Mouse (Mus musculus) cerebellum, adult 2 months (tissue): ENCODE measurements around the gene Pls1. TPM values are rescaled to one million over a fixed set of nuclear protein-coding genes. Genes with fewer than 3 reads are reported as not detected.

Source experiments
- DNase-seq, 2 experiments: peaks; one replicate each; pipeline ENCODE4 v3.0.0; 2021
- H3K27ac ChIP-seq: fragments of 200-500 bp; 2 replicates; pipeline ENCODE4 v1.5.1; 2012; ENCODE audit warnings: low read length, control low read depth, inconsistent platforms; ENCODE audit not compliant: insufficient read depth
- H3K27me3 ChIP-seq: fragments of 200-500 bp; 2 replicates; pipeline ENCODE4 v1.6.1; 2012; ENCODE audit warnings: inconsistent platforms, mild to moderate bottlenecking, low read length, moderate library complexity; ENCODE audit not compliant: control insufficient read depth, insufficient read depth
- H3K4me1 ChIP-seq: fragments of 200-500 bp; 2 replicates; pipeline ENCODE4 v1.6.1; 2011; ENCODE audit warnings: low read length; ENCODE audit not compliant: control insufficient read depth, insufficient read depth
- H3K4me3 ChIP-seq: fragments of 200-500 bp; replicated peaks from 2 replicates; pipeline ENCODE3; 2011; ENCODE audit warnings: mild to moderate bottlenecking, low read depth, low read length, control low read depth; ENCODE audit not compliant: insufficient read depth
- CTCF ChIP-seq: fragments of 200-500 bp; IDR thresholded peaks from 2 replicates; pipeline ENCODE4 v1.5.1; 2011; ENCODE audit warnings: low read depth, mild to moderate bottlenecking, control low read depth, low read length, moderate library complexity, borderline replicate concordance; ENCODE audit not compliant: insufficient read depth
- POLR2A ChIP-seq: fragments of 200-500 bp; IDR thresholded peaks from 2 replicates; pipeline ENCODE4 v1.6.1; 2011; ENCODE audit warnings: low read length, control low read depth, borderline replicate concordance; ENCODE audit not compliant: insufficient read depth
- WGBS: fragments of 180-500 bp; shearing (Covaris S2); methylation state at CpG from one replicate; pipeline ENCODE4 v1.1.7; 2018; 5-methylcytosine and 5-hydroxymethylcytosine counted together
- polyA plus RNA-seq: library from polyadenylated mRNA; depleted of rRNA; stranded (reverse); fragments of >200 nt; gene quantifications from 2 replicates; pipeline ENCODE4 v1.2.3, GENCODE M21; 2012; rRNA removed

The Pls1 gene
- polyA plus RNA-seq, 1 experiment, result 11.5 TPM

DNA sequence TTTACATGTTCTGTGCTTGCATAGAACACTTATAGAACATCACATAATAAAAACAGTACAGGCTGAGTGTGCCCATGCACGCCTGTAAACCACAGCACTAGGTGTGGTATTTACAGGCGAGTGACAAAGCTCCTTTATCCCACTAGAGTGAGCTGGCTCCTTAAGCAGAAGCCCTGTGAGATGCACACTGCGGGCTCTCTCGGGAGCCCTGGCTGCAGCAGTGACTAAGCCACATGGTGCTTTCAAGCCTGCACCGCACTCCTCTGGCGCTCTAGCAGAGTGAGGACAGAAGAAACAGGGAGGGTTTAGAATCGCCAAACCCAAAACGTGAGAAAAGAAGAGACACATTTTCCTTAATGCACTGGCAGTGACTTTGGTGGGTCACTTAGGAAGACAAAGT is 132.5 kb downstream of the Pls1 start:
- Histone ChIP-seq H3K27me3 (no peaks in the 10 kb centered on the region), H3K27ac (no peak overlapping the region), H3K4me1 (no peaks in the 10 kb centered on the region), H3K4me3 (no peak overlapping the region)
- DNase-seq, result no peak
- TF ChIP-seq CTCF (no peak), POLR2A (no peak)
- WGBS, result 23% methylated on average over 8 of the region's 8 CpGs

DNA sequence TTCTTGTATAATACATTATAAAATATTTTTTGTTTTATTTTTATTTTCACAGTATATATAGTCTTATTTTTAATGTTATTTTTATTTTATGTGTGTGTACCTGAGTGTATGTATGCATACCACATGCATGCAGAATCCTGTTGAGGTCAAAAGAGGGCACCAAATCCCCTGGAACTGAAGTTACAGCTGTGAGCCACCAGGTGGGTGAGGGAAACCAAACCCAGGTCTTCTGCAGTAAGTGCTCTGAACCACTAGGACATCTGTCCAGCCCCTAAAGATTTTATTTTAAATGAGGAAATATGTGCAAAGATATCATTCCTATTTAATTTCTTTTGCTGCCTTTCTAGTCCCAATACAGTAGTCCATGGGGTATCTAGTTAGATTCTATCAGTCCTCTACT is 136.2 kb downstream of the Pls1 start:
- Histone ChIP-seq H3K4me3 (no peak overlapping the region), H3K27me3 (no peaks in the 10 kb centered on the region), H3K27ac (no peak overlapping the region), H3K4me1 (no peaks in the 10 kb centered on the region)
- TF ChIP-seq POLR2A (no peak), CTCF (no peak)
- no peak for DNase-seq

DNA sequence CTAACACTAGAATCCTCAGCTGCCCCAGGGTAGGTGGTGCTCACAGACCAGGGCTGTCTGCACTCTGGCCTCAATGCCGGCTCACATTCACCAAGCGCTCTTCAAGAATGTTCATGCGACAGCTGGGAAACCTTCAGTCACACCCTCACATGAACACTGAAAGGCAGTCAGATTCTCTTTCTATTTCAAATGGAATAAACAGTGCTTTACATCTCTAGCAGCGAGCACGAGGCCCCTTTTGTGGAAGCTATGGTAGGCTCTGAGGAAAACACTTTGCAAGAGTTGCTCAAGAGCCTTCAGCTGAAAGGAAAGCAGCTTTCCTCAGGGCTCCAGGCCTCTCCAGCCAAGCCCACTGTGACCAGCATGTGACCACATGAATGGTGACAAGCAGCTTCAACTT is 139.7 kb downstream of the Pls1 start:
- 91% methylated on average over 5 of the region's 5 CpGs for WGBS
- TF ChIP-seq POLR2A (no peak), CTCF (no peak)
- H3K27me3 ChIP-seq, result no peaks in the 10 kb centered on the region

DNA sequence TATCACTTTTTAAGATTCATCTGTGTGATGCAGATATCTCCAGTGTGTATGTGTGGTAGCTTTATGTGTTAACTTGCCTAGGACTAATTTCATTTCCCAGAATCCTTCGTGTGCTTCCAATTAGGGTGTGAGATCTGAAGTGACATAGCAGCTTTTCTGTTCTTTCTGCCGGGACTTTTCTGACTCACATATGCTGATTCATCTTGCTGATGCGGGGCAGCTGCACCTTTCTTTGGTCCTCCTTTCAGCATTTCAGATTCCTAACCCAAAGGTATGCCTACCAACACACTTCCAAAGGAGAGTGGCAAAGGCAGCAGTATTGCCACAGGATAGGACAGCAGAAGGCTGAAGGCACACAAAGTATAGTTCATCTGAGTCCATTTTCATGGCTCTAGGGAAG is 141.0 kb downstream of the Pls1 start:
- no peaks in the 10 kb centered on the region for H3K27me3 ChIP-seq
- no peak overlapping the region for H3K27ac ChIP-seq
- DNase-seq, result no peak
- H3K4me3 ChIP-seq, result no peak overlapping the region
- 87% methylated on average over 3 of the region's 3 CpGs for WGBS
- no peaks in the 10 kb centered on the region for H3K4me1 ChIP-seq
- no peak for TF ChIP-seq CTCF

More for the DNA sequence above, 139.7 kb downstream of the Pls1 start:
- H3K27ac ChIP-seq, result no peak overlapping the region
- no peaks in the 10 kb centered on the region for H3K4me1 ChIP-seq
- H3K4me3 ChIP-seq, result no peak overlapping the region
- no peak for DNase-seq

Other genes with a start within 250 kb of the Pls1 start
- 3.4 and 4.5 TPM in 2 replicates for gene Pcolce2, start 207.7 kb downstream of the Pls1 start, polyA plus RNA-seq
- 21.3 and 23.1 TPM in 2 replicates for gene Trpc1, start 94.9 kb downstream of the Pls1 start, polyA plus RNA-seq
- gene Atr, start 12.3 kb upstream of the Pls1 start, polyA plus RNA-seq, result 7.0 and 7.2 TPM in 2 replicates
- gene Xrn1, start 109.4 kb upstream of the Pls1 start, polyA plus RNA-seq, result 14.2 and 15.5 TPM in 2 replicates